Mouse (Mus musculus) spleen, adult 18-20 months (tissue): ENCODE data around the gene Ssh3.

Experiments used
- DNase-seq, 2 experiments: peaks; one replicate each; pipeline ENCODE4 v3.0.0; 2022; ENCODE audit warnings: mixed read lengths in 2 of 2

Gene Ssh3

DNA sequence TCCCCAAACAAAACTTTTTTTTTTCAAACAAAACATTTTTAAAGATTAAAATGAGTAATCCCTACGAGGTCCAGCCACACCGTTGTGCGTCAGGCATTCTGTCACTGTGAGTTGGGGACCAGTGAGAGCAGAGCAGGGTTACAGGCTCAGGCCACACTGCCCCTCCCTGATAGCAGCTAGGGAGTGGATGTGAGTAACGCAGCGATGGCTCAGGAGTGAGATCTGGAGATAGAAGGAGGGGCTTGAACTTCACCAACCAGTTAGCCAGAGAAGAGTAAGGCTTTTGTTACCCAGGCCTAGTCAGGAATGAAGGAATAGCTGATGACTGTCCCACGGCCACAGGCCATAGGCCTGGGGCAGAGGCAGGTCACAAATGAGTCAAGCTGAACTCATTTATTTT lies 24.2 kb downstream of the Ssh3 start:
- DNase-seq: no peak

DNA sequence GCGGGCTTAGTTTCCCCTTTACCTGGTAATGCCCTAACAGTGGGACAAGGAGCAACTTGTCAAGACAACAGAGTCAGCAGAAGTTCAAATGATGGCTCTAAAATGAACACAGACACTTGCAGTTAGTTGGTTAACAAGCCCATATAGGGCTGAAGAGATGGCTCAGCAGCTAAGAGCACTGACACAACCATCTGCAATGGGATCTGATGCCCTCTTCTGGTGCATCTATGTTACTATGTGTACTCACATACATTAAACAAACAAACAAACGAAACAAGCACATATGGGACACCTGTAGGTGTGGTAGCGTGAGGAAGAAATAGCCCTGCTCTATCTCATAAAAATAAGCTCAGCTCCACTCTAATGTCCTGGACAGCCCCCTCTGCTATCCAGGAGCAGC lies 26.6 kb downstream of the Ssh3 start:
- no peak for DNase-seq

DNA sequence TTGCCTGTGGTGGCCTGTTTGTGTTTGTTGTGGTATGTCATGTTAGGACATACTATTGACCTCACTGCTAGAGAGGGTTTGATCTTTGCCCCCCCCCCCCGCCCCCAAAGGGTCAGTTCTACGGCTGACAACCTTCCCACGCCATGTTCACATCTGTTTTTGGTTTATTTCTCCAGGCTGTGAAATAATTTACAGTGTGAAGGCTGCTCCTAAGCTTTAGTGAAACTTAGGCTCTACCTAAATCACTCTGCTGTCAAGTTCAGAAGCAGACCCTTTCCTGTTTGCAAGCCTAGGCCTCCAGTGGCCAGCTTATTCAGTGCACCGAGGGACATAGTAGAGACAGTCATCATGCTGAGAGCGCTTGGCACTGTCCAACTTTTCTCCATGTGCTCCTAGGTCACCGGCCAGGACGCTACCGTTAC lies 28.7 kb downstream of the Ssh3 start:
- no peak for DNase-seq

DNA sequence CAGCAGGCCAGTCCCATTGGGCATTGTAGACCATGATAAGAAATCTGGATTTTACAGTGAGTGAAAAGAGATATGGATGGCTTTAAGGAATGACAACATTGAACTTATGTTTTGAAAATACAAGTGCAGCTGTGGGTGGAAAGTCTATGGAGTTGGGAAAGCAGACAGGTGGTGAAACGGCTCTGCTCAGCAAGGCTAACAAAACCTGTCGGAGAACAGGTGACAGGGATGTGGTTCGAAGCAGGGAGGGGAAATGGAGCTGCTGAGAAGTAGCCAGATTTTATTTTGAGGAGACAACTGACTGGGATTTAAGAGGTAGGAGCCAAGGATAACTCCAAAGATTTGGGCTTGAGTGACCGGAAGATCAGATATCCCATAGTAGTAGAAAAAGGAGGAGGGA lies 34.4 kb downstream of the Ssh3 start:
- no peak for DNase-seq

DNA sequence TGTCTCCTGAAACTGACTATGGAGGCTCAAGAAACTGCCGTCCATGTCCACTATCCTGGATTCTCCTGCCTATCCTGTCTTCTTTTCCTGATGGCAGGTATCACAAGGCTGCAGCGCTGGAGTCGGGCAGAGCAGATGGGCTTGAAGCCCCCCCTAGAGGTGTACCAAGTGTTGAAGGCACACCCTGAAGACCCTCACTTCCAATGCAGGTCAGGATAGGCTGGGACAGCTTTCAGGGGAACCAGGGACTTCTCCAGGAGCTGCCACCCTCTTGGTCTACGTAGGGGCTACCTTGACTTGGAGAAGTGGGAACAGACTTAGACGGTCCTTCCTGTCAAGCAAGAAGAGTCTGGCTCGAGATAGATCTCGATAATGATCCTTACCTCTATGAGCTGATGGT lies 36.3 kb downstream of the Ssh3 start:
- DNase-seq: no peak

DNA sequence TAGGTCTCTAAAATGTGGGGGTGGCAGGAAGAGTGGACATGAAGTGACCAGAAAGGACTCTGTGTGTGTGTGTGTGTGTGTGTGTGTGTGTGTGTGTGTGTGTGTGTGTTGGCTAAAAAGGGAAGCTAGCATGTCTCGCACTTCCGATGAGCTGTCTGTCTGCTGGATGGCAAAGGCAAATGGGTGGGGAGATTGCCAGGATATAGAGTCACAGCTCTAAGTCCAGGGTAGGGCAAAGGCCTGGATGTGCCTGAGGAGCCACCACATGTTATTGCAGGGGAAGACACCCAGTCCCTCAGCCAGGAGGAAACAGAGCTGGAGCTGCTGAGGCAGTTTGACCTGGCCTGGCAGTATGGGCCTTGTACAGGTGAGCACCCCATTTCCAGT lies 36.8 kb downstream of the Ssh3 start:
- no peak for DNase-seq

DNA sequence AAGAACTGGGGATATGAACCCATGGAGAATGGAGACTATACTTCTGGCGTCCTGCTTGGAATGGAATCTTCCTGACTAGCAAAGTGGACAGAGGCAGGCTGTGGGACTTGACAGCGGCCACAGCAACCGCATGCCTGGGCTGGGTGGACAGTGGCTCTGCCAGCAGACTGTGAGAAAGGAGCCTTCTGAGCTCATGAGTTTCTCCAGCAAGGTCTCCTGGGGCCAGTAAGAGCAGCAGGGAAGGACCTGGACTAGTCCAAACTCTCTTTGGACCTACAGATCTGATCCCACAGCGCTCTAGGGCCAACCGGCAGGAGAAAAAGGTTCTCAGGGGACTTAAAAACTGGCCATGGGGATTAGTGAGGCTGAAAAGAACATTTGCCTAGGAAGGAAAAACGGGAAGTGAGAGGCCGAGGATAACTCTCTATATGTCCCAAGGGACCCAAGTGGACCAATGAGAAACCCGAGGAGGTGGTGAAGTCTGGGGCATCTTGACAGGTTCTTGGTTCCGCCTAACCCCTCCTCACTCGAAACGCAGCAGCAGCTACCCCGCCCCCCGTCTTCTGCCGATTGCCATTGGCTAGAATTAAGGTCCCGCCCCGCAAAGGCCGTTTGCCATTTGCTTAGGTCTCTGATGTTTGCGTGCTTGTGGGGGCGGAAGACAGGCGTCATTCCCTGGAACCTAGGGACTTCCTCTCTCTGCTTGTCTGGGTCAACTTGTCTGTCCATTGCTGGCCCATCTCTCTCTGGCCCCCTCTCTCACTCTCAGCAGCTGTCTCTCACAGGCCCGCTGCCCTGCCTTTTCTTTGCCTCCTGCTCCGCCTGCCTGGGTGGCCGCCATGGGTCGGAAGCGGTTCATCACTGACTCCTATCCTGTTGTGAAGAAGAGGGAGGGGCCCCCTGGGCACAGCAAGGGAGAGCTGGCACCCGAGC lies 37.5 kb downstream of the Ssh3 start, which contains the start of gene Pold4:
Gene Pold4 (plus strand): TSS at position 647 of the 933 bp plus-strand sequence.
- DNase-seq: peak; percentile 95 to 98

DNA sequence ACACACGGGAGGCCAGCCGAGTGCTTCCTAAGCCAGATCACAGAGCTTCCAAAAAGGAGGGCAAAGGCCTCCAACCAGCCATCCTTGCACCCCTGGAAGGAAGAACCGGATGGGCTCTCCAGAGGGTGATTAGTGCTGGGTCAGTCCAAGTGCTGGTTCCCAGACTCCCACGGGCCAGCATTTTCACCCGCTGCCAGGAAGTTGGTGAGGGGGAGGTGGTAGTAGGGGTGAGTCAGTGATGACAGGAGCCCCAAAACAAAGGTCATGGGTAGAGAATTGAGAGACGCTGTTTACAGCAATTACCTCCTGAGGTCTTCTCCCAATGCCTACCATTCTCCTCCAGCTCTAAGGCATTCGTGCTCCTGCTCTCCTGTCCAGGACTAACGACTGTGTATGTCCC lies 38.6 kb downstream of the Ssh3 start:
- DNase-seq: peak; percentile 33 to 40

DNA sequence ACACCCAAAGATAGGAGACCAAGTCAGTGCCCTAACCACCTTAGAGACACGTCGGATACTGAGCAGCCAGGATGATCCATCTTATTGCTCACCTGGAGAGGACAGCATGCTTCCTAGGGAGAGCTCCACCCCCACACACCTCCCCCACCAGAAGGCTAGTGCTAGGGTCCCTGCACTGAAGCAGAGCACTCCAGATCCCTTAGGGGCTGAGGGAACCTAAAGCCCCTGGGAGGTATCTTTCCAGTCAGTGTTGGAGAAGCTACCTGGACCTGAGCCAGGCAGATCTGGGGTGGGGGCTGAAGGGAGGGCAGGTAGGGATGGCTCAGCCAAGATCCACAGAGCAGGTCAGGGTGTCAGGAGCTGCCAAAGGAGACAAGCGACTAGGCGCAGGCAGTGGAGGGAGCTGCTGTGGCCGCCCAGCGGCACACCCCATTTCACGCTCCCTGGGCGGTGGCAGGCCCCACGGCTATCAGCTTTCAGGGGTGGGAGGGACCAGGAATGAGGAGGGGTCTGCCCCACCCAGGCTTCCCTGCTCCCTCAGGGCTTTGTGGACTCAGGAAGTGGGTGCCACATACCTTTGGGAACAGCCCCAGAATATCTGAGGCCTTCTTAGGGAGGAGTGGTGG lies 39.4 kb downstream of the Ssh3 start:
- peak in 1 of 2 experiments; percentile 29 for DNase-seq

DNA sequence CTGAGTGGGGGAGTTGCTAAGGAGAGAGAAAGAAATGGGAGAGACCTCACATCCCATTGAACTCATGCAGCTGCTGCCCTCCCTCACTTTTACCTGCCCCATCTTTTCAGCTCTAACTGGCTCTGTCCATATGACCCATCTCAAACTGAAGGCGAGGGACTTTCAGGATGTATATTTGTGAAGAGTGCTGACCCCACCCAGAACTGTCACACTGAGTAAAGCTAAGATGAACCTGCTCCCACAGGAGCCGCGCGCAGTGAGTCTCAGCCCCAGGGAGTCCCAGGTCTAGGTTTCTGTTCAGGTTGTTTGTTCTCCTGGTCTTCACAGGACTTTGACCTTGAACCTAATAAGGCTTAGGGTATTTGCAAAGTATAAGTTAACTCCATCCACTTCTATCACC lies 40.1 kb downstream of the Ssh3 start:
- no peak for DNase-seq

DNA sequence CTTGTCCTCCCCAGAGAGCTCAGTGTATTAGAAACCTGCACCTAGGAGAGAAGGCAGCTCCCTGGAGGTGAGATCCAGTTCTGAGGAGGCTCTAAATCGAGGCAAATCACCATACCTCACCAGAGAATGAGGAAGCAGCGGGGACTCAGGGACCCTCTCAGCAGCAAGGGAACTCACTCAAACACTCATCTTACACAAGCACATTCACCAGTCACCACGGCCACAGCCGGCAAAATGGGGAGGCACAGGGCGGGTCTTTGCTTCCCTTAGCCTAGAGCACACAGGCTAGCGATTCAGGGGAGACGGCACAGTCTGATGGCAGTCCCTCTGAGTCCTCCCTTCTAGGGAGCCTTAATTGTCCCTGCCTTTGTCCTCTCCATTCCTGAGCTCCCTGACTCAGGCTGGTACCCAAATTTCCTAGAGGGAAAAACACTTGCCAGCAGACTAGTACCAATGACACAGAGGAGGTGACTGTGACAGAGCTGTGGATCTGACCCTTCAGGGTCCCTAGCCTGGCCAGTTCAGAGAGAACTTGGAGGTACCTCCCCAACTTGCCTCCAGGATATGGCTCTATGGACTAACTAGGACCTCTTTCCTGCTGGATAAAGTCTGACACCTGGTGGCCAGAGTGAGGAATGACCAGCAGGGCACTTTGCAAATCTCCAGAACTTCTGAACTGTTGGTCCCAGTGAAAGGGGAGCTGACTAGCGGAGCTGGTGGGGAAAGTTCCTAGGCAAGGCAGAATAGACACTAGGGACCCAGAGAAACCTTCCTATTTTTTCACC lies 40.9 kb downstream of the Ssh3 start:
- peak in 1 of 2 experiments; percentile 67 for DNase-seq

DNA sequence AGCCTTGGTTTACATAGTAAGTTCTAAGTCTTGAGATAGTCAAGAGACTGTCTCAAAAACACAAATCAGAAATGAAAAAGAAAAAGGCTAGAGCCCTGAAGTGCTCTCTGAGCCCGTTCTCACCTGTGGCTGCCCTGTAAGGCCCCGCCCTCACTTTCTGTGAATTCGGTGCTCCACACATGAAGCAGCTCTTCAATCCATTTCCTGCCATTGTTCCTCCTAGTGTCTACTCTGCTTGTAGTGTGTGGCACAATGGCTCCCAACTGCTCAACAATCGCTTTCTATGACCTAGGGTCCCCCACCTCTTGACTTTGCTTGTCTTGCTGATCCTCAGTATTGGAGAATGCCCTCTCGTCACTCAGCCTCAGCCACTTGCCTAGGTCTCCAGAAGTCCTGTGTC lies 41.5 kb downstream of the Ssh3 start:
- peak in 1 of 2 experiments; percentile 17 for DNase-seq

DNA sequence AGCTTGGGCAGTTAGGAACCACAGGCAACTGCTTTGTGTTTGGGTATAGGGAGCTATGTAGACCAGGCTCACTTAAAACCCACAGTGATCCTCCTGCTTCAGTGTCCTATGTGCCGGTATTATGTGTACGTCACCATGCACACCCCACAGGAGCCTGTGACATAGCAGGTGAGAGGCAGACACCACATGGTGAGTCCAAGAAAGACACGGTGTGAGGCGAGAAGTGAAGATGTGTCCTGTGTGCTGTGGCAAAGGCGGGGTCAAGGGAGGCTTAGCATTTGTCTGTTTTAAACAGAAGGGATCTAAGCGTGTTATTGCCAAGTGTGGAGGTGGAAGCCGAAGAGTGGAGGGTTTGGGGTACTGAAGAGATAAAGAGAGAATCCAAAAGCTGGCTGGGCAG lies 42.2 kb downstream of the Ssh3 start:
- DNase-seq: peak in 1 of 2 experiments; percentile 27

DNA sequence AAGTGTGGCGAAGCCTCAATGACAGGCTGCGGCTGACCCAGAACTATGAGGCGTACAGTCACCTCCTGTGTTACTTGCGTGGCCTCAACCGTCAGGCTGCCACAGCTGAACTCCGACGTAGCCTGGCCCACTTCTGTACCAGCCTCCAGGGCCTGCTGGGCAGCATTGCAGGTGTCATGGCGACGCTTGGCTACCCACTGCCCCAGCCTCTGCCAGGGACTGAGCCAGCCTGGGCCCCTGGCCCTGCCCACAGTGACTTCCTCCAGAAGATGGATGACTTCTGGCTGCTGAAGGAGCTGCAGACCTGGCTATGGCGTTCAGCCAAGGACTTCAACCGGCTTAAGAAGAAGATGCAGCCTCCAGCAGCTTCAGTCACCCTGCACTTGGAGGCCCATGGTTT lies 46.8 kb downstream of the Ssh3 start:
- DNase-seq: peak in 1 of 2 experiments; percentile 36

DNA sequence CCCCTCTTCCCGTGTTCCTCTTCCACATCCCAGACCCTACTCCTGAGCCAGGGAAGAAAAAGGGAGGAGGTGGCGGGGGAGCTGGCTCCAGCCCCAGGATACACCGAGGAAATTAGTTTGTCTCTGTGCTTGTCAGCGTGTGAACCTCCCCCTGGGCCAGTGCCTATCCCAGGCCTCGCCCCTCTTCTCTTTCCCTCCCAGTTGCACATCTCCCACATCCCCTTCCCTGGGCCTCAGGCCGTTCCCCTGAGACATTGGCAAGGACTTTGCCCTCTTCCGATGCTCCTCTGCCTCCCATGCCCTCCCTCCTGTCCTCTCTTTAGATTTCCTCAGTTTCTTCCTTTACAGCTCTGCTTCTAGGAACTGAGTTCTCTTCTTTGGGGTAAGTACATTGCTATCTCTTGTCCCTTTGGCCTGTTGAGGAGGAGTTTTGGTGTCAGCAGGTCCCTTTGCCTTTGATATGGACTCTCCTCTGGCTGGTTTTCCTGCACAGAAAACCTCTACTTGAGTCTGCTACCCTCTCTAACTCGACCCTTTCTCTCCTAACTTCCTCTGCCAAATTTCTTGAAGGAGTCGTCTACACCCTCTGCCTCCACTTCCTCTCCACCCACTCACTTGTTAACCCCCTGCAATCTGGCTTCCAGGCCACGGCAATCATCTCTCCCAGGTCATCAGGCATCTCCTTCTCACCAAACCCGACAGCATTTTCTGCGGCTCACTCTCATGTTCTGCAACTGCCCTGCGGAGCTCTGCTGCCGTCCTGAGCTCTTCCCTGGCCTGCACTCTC lies 47.8 kb downstream of the Ssh3 start:
- DNase-seq: peak in 1 of 2 experiments; percentile 24

DNA sequence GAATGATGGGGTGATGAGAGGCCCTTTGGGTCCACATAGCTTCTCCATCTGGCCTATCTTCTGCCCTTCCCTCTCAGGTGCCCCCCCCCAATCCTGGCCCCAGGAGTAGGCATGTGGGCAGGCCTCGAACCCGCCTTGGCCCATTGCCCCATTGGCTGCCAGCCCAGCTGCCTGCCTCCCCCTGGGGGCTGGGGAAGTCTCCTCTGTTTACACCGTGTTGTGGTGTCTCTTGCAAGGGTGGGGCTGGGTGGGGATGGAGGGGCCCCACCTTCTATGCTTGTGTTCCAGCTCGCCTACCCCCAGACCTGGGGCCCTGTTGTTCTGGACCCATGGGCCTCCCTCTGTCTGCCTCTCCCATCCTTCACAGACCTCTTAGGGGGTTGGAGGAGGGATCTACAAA lies 48.6 kb downstream of the Ssh3 start:
- peak in 1 of 2 experiments; percentile 37 for DNase-seq

DNA sequence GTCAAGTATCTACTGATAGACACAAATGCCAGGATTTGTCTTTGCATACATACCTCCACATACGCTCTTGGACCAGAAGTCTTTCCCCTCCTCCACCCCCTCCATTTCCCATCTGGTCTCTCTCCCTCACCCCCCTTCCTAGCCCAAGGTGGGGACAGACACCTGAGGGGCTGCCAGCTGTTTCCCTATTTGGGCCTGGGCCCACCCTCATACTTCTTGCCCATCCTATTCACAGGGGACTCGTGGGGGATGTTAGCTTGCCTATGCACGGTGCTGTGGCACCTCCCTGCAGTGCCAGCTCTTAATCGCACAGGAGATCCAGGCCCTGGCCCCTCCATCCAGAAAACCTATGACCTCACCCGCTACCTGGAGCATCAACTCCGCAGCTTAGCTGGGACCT lies 49.0 kb downstream of the Ssh3 start:
- no peak for DNase-seq

DNA sequence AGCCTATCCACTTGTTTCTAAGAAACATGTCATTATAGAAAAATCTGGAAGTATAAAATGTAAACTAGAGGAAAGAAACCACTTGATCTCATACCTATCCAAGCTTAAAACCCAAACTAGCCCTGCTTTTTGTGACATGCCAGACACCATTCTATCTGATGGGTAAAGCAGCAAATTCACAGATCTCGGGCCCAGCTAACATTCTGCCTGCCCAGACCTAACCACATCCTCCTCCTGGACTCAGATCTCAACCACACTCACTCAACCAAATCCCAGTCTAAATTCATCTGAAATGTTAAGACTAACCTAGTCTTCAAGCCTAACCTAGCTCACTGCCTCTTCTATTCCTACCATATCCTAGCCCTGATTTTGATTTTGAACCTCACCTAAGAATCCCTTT lies 50.2 kb downstream of the Ssh3 start:
- DNase-seq: peak in 1 of 2 experiments; percentile 35

DNA sequence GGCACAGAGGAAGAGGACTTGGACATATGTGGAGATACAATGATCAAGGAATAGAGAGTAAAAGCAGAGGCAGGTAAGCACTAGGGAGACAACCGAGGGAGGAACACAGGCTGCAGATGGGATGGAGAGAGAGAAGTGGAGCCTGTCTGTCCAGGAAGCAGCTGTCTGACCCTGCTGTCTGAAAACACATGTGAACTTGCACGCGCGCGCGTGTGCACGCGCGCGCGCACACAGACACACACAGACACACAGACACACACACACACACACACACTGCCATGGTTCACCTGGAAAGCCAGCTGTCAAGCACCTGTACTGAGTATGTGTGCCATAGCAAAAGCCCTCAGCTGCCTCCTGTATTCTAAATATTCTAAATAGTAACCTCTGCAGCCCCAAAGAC lies 50.7 kb downstream of the Ssh3 start:
- DNase-seq: no peak

DNA sequence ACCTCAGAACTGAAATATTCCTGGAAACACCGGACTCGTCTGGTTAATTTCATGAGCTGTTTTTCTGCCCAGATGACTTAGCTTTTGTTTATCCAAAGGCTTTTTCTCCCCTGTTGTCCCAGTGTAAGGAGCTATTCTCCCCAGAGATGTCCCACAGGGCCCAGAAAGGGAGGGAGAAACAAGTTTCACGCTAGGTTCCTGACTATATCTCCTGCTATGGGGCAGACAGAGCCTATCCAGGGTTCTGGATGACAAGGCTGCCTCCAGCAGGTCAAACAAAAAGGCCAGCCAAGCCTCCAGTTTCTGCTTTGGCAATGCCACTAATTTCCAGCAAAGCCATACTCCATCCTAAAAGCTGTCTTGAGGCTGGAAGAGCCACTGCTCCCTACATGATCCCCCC lies 51.1 kb downstream of the Ssh3 start:
- no peak for DNase-seq

DNA sequence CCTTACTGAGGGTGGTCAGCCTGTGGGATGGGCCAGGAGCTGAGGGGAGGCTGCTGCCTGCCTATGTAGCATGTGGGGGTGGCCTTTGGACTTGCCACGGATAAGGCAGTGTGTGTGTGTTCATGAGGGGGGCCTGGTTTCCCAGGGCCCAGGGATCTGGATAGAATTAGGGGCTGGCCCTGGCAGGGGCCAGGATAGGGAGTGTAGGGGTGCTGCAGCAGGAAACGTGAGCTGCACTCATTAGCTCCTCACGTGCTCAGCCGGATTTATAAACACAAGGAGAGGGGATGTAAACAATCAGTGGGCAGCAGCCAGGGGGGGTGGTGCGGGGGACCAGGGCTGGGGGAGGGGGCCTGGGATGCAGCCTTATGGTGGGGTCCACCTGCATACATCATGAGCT lies 51.8 kb downstream of the Ssh3 start:
- DNase-seq: no peak

DNA sequence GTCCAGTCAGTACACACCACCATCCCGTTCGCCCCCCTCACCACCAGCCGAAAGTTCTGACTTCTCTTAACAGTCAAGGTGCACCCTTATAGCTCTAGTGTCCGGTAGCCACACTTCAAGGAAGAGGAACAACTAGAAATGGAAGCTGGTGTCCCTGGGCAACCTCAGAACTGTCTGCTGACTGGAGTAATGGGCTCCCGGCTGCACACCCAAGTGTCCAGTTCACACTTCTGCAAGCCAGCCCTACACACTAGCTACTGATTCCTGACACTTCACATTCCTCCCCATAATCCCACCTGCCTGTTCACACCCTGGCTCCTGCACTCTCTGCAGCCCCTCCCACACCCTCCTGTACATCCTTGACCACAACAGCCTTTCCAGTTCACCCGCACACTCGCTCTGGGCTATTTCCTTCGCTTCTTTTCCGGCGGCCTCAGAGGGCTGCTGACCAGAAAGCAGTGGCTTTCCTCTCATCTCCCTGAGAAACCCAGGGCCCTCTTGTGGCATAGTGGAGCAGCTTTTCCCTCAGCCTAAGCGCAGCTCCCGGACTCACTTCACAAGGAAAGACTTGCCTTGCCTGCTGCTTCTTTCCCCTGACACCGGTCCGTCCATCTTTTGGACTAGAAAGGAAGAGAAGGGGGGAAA lies 52.8 kb downstream of the Ssh3 start:
- DNase-seq: peak in 1 of 2 experiments; percentile 18
